Mouse (Mus musculus): ENCODE measurements at regions not wholly inside any gene's neighbourhood (a gene's known extent, or its start where the extent isn't known, plus 50 kb on each side); places are given as distances from the start of the nearest gene placed in this dataset.

DNA sequence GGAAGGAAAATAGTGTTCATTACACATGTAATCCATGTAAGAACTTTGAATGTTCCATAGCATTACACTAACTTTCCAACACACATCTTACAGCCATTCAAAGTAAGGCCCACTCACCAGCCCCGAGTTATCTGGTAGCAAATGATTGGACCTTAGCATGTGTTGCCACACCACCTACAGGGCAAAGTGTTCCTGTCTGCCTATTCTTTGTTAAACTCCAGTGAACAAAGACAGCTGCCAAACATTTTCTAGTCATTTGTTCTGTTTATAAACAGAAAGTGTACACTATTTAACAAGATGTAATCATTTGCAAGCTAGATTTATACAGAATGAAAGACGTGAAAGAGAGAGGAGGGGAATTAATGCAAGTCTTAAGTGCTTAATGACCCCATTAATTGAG, 66.9 kb upstream of the Apob start:
- no peak for TF ChIP-seq CTCF (IDR thresholded peaks at IDR 0.05; ENCODE audit: insufficient read depth, low read length)
- TF ChIP-seq POLR2A (IDR thresholded peaks at IDR 0.05; ENCODE audit: borderline replicate concordance, extremely low read depth, low read depth, low read length) = no peak
